21 mouse cellular contexts compared by ENCODE assay signal in the genomic region with DNA sequence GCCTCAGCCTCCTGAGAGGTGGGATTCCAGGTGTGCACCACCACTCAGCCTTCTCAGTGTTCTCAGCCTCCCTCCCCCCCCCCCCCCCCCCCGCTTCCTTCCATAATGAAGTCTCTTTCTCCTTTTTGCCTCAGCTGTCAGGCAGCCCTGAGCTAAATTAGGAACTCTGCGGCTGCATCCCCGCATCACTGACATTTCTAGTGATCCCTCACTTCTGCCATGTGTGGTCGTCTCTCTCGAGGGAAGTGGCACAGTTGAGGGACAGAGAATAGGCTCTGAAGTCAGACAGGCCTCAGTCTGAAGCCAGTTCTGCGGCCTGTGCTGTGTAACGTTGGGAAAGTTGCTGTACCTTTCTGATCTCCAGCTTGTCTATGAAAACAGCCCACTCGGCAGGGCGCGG.
"Had no signal": no experiment of that assay in that cellular context is flagged by ENCODE, and none has a peak within 500 bp of the region (broad histone marks: within the 10 kb centered on the region; RNA-seq: fewer than 3 reads in every experiment).

No protein-coding gene starts in this region.

- H3K4me3 ChIP-seq: liver, embryonic 12.5 days; midbrain, embryonic 10.5 days; midbrain, embryonic 13.5 days; midbrain, embryonic 15.5 days; myocyte; neural tube, embryonic 13.5 days; neural tube, embryonic 15.5 days; stomach, embryonic 15.5 days had no signal

- H3K27ac ChIP-seq: liver, embryonic 12.5 days; liver, embryonic 14.5 days; midbrain, embryonic 10.5 days; midbrain, embryonic 13.5 days; midbrain, embryonic 15.5 days; neural tube, embryonic 13.5 days; neural tube, embryonic 15.5 days; stomach, embryonic 15.5 days; stomach, postnatal 0 days had no signal

- H3K9ac ChIP-seq: liver, embryonic 12.5 days; liver, embryonic 14.5 days; lung, embryonic 14.5 days; midbrain, embryonic 13.5 days; midbrain, embryonic 15.5 days; neural tube, embryonic 13.5 days; neural tube, embryonic 15.5 days; stomach, embryonic 15.5 days had no signal

- DNase-seq: lung, adult 18-20 months; lung, embryonic 14.5 days; lung, postnatal 10 days; retina, postnatal 1 day; right cerebral cortex, adult 18-20 months; right cerebral cortex, postnatal 25 days; right cerebral cortex, postnatal 4 days; spleen, adult 18-20 months; thymus, adult 2 months; thymus, postnatal 25 days; thymus, postnatal 4 days had no signal

- H3K4me1 ChIP-seq: midbrain, embryonic 15.5 days; neural tube, embryonic 15.5 days had no signal

- H3K27me3 ChIP-seq: liver, embryonic 12.5 days; midbrain, embryonic 13.5 days; midbrain, embryonic 15.5 days; neural tube, embryonic 13.5 days; neural tube, embryonic 15.5 days; stomach, embryonic 15.5 days had no signal

- H3K9me3 ChIP-seq: liver, embryonic 12.5 days; midbrain, embryonic 10.5 days; midbrain, embryonic 13.5 days; midbrain, embryonic 15.5 days; neural tube, embryonic 13.5 days; neural tube, embryonic 15.5 days; stomach, embryonic 15.5 days had no signal

- ATAC-seq: liver, embryonic 12.5 days; midbrain, embryonic 13.5 days had no signal

- H3K36me3 ChIP-seq: liver, embryonic 12.5 days; midbrain, embryonic 10.5 days; midbrain, embryonic 13.5 days; midbrain, embryonic 15.5 days; neural tube, embryonic 13.5 days; stomach, embryonic 15.5 days had no signal

- H3K4me2 ChIP-seq: liver, embryonic 12.5 days; lung, embryonic 14.5 days; midbrain, embryonic 13.5 days; midbrain, embryonic 15.5 days; neural tube, embryonic 13.5 days; neural tube, embryonic 15.5 days; stomach, embryonic 15.5 days had no signal
